Mouse (Mus musculus): ENCODE measurements at regions not wholly inside any gene's neighbourhood (a gene's known extent, or its start where the extent isn't known, plus 50 kb on each side); places are given as distances from the start of the nearest gene placed in this dataset.
A peak's percentile ranks its signal among the peaks of the same experiment; 100 is the strongest.

GRCm38 (mm10) chr9:41395471-41395870, 234.0 kb upstream of the Ubash3b start:
- no peaks in the 10 kb centered on the region for H3K27me3 ChIP-seq (replicated peaks)
- 48% methylated on average over 4 of the region's 4 CpGs for WGBS (ENCODE audit: insufficient replicate concordance)
- no peak overlapping the region for H3K9ac ChIP-seq
- H3K9me3 ChIP-seq (replicated peaks), result no peaks in the 10 kb centered on the region
- no peak overlapping the region for H3K4me3 ChIP-seq
- H3K4me1 ChIP-seq, result no peaks in the 10 kb centered on the region
- no peak for ATAC-seq
- H3K36me3 ChIP-seq, result no peaks in the 10 kb centered on the region
- H3K4me2 ChIP-seq, result no peak overlapping the region
- no peak overlapping the region for H3K27ac ChIP-seq

GRCm38 (mm10) chr9:41391591-41392320, 230.3 kb upstream of the Ubash3b start:
- Histone ChIP-seq H3K27ac (no peak overlapping the region), H3K4me1 (no peaks in the 10 kb centered on the region), H3K36me3 (no peaks in the 10 kb centered on the region), H3K4me2 (no peak overlapping the region), H3K27me3 (replicated peaks) (no peaks in the 10 kb centered on the region), H3K9ac (no peak overlapping the region), H3K9me3 (replicated peaks) (no peaks in the 10 kb centered on the region), H3K4me3 (no peak overlapping the region)
- WGBS (ENCODE audit: insufficient replicate concordance), result 51% methylated on average over 6 of the region's 6 CpGs
- no peak for ATAC-seq

GRCm38 (mm10) chr9:41379283-41379682, 217.8 kb upstream of the Ubash3b start:
- 64% methylated on average over 1 of the region's 1 CpGs for WGBS (ENCODE audit: insufficient replicate concordance)
- H3K9me3 ChIP-seq (replicated peaks), result no peaks in the 10 kb centered on the region
- no peak overlapping the region for H3K4me2 ChIP-seq
- H3K4me3 ChIP-seq, result no peak overlapping the region
- H3K9ac ChIP-seq, result no peak overlapping the region
- H3K27ac ChIP-seq, result no peak overlapping the region
- H3K27me3 ChIP-seq (replicated peaks), result peaks cover 8% of the 10 kb centered on the region
- no peak for ATAC-seq
- H3K4me1 ChIP-seq, result peaks cover 6% of the 10 kb centered on the region; the same call in 1 of the 2 replicates
- H3K36me3 ChIP-seq, result no peaks in the 10 kb centered on the region

- Histone ChIP-seq H3K4me3 (no peak overlapping the region), H3K27ac (no peak overlapping the region), H3K9ac (no peak overlapping the region), H3K36me3 (no peaks in the 10 kb centered on the region), H3K27me3 (replicated peaks) (peaks cover 8% of the 10 kb centered on the region), H3K4me1 (peaks cover 6% of the 10 kb centered on the region; the same call in 1 of the 2 replicates), H3K4me2 (no peak overlapping the region), H3K9me3 (replicated peaks) (no peaks in the 10 kb centered on the region)
- WGBS (ENCODE audit: insufficient replicate concordance), result 71% methylated on average over 10 of the region's 10 CpGs
- no peak for ATAC-seq
These were observed 217.2 kb upstream of the Ubash3b start for GRCm38 (mm10) chr9:41378627-41379231.

- Histone ChIP-seq H3K4me1 (peaks cover 6% of the 10 kb centered on the region; the same call in 1 of the 2 replicates), H3K36me3 (no peaks in the 10 kb centered on the region), H3K27me3 (replicated peaks) (peaks cover 8% of the 10 kb centered on the region), H3K9ac (no peak overlapping the region), H3K27ac (no peak overlapping the region), H3K4me3 (no peak overlapping the region), H3K9me3 (replicated peaks) (no peaks in the 10 kb centered on the region), H3K4me2 (no peak overlapping the region)
- WGBS (ENCODE audit: insufficient replicate concordance), result 74% methylated on average over 18 of the region's 18 CpGs
- no peak for ATAC-seq
These were observed 216.5 kb upstream of the Ubash3b start for GRCm38 (mm10) chr9:41377701-41378626.

- H3K27me3 ChIP-seq (replicated peaks), result peaks cover 8% of the 10 kb centered on the region
- peaks cover 6% of the 10 kb centered on the region; the same call in 1 of the 2 replicates for H3K4me1 ChIP-seq
- no peak overlapping the region for H3K4me3 ChIP-seq
- no peaks in the 10 kb centered on the region for H3K9me3 ChIP-seq (replicated peaks)
- no peak overlapping the region for H3K4me2 ChIP-seq
- WGBS (ENCODE audit: insufficient replicate concordance), result 44% methylated on average over 8 of the region's 8 CpGs
- H3K27ac ChIP-seq, result no peak overlapping the region
- no peak overlapping the region for H3K9ac ChIP-seq
- ATAC-seq, result no peak
- no peaks in the 10 kb centered on the region for H3K36me3 ChIP-seq
These were observed 215.6 kb upstream of the Ubash3b start for GRCm38 (mm10) chr9:41376948-41377700.

- ATAC-seq, result no peak
- Histone ChIP-seq H3K4me3 (no peak overlapping the region; the same call in 1 of the 2 replicates), H3K4me1 (peaks cover 6% of the 10 kb centered on the region; the same call in 1 of the 2 replicates), H3K27me3 (replicated peaks) (peaks cover 8% of the 10 kb centered on the region), H3K4me2 (peak overlapping the region; percentile 44), H3K36me3 (no peaks in the 10 kb centered on the region), H3K9ac (no peak overlapping the region), H3K27ac (no peak overlapping the region), H3K9me3 (replicated peaks) (no peaks in the 10 kb centered on the region)
- 16% methylated on average over 24 of the region's 24 CpGs for WGBS (ENCODE audit: insufficient replicate concordance)
These were observed 214.6 kb upstream of the Ubash3b start for GRCm38 (mm10) chr9:41375984-41376651.

- no peak overlapping the region for H3K4me2 ChIP-seq
- H3K4me1 ChIP-seq, result peaks cover 6% of the 10 kb centered on the region; the same call in 1 of the 2 replicates
- ATAC-seq, result no peak
- H3K27me3 ChIP-seq (replicated peaks), result peaks cover 8% of the 10 kb centered on the region
- no peak overlapping the region for H3K27ac ChIP-seq
- H3K4me3 ChIP-seq, result no peak overlapping the region
- WGBS (ENCODE audit: insufficient replicate concordance), result 48% methylated on average over 14 of the region's 14 CpGs
- H3K9ac ChIP-seq, result no peak overlapping the region
- H3K9me3 ChIP-seq (replicated peaks), result no peaks in the 10 kb centered on the region
- H3K36me3 ChIP-seq, result no peaks in the 10 kb centered on the region
These were observed 213.3 kb upstream of the Ubash3b start for GRCm38 (mm10) chr9:41374591-41375481.

- no peak for ATAC-seq
- Histone ChIP-seq H3K4me3 (no peak overlapping the region), H3K9ac (no peak overlapping the region), H3K36me3 (no peaks in the 10 kb centered on the region), H3K9me3 (replicated peaks) (no peaks in the 10 kb centered on the region), H3K27me3 (replicated peaks) (no peaks in the 10 kb centered on the region), H3K27ac (no peak overlapping the region), H3K4me2 (no peak overlapping the region), H3K4me1 (no peaks in the 10 kb centered on the region)
- WGBS (ENCODE audit: insufficient replicate concordance), result 66% methylated on average over 3 of the region's 3 CpGs
These were observed 204.9 kb upstream of the Ubash3b start for GRCm38 (mm10) chr9:41366405-41366804.

GRCm38 (mm10) chr9:41365251-41365650, 203.8 kb upstream of the Ubash3b start:
- Histone ChIP-seq H3K9me3 (replicated peaks) (no peaks in the 10 kb centered on the region), H3K4me1 (no peaks in the 10 kb centered on the region), H3K27me3 (replicated peaks) (no peaks in the 10 kb centered on the region), H3K9ac (no peak overlapping the region), H3K27ac (no peak overlapping the region), H3K4me2 (no peak overlapping the region), H3K4me3 (no peak overlapping the region), H3K36me3 (no peaks in the 10 kb centered on the region)
- WGBS (ENCODE audit: insufficient replicate concordance), result 49% methylated on average over 5 of the region's 5 CpGs
- ATAC-seq, result no peak

Measured in liver, embryonic 12.5 days (tissue).